ENCODE assay signal across 8 mouse cellular contexts in the genomic region with DNA sequence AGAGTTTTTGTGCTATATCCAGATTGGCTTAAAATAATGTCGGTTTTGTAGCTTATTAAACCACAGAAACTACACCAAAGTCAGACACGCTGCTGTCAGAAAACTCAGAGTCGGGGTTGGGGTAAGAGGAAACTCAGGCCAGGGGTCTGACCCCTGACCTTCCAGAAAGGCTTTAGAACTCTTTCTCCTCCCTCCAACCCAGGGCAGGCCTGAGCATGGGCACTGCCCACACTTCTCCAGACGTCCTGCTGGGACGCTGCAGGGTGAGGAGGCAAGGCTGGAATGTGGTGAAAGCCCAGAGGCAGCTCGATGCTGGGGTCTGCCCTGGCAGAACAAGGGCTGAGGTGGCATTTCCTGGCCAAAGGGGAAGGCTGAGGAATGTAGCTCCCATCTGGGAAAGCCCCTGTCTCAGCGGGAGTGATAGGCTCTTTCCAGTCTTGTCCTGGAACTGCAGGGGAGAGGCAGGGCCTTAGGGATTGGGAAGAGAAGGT. TPM values are rescaled to one million over a fixed set of nuclear protein-coding genes. Genes with fewer than 3 reads are reported as not detected.
DNase-seq lines count a peak whose midpoint lies in the region; ATAC-seq lines count a peak whose summit lies in the region.

No protein-coding gene starts in this region.

- no peak overlapping the region for H3K9ac ChIP-seq in liver, embryonic 12.5 days
- H3K9ac ChIP-seq in forebrain, embryonic 13.5 days = no peak overlapping the region; the same call in 1 of the 2 replicates
- no peak overlapping the region for H3K9ac ChIP-seq in limb, embryonic 12.5 days (replicated peaks)
- no peak overlapping the region for H3K9ac ChIP-seq in stomach, embryonic 15.5 days

- no peak overlapping the region for H3K4me3 ChIP-seq in liver, embryonic 12.5 days
- peak overlapping the region; percentile 52 for H3K4me3 ChIP-seq in forebrain, embryonic 13.5 days
- peak overlapping the region; percentile 48 for H3K4me3 ChIP-seq in limb, embryonic 12.5 days (replicated peaks)
- H3K4me3 ChIP-seq in stomach, embryonic 15.5 days (replicated peaks) = peak overlapping the region; percentile 41; the same call in 1 of the 2 replicates

- no peak for ATAC-seq in liver, embryonic 12.5 days
- ATAC-seq in forebrain, embryonic 13.5 days = no peak
- no peak for ATAC-seq in limb, embryonic 12.5 days (ENCODE audit: insufficient number of reproducible peaks, insufficient read depth, low FRiP score, low TSS enrichment, low read depth)
- no peak for ATAC-seq in stomach, embryonic 15.5 days (ENCODE audit: insufficient read depth, low FRiP score, low read depth)

- H3K4me2 ChIP-seq in liver, embryonic 12.5 days = peak overlapping the region; percentile 61
- H3K4me2 ChIP-seq in forebrain, embryonic 13.5 days = peak overlapping the region; percentile 91
- peak overlapping the region; percentile 89 for H3K4me2 ChIP-seq in limb, embryonic 12.5 days
- H3K4me2 ChIP-seq in stomach, embryonic 15.5 days = peak overlapping the region; percentile 79

- H3K36me3 ChIP-seq in liver, embryonic 12.5 days = no peaks in the 10 kb centered on the region
- H3K36me3 ChIP-seq in forebrain, embryonic 13.5 days (ENCODE audit: poor library complexity, severe bottlenecking) = no peaks in the 10 kb centered on the region
- H3K36me3 ChIP-seq in limb, embryonic 12.5 days = no peaks in the 10 kb centered on the region
- H3K36me3 ChIP-seq in stomach, embryonic 15.5 days = no peaks in the 10 kb centered on the region

- H3K4me1 ChIP-seq in liver, embryonic 12.5 days = no peaks in the 10 kb centered on the region
- peaks cover 32% of the 10 kb centered on the region for H3K4me1 ChIP-seq in forebrain, embryonic 13.5 days
- peaks cover 14% of the 10 kb centered on the region for H3K4me1 ChIP-seq in limb, embryonic 12.5 days (replicated peaks)
- peaks cover 5% of the 10 kb centered on the region; the same call in 1 of the 2 replicates for H3K4me1 ChIP-seq in stomach, embryonic 15.5 days

- peaks cover 94% of the 10 kb centered on the region for H3K27me3 ChIP-seq in liver, embryonic 12.5 days (replicated peaks)
- H3K27me3 ChIP-seq in forebrain, embryonic 13.5 days = peaks cover 39% of the 10 kb centered on the region
- H3K27me3 ChIP-seq in limb, embryonic 12.5 days = peaks cover 83% of the 10 kb centered on the region
- H3K27me3 ChIP-seq in stomach, embryonic 15.5 days (replicated peaks) = peaks cover 39% of the 10 kb centered on the region

- H3K9me3 ChIP-seq in liver, embryonic 12.5 days (replicated peaks) = no peaks in the 10 kb centered on the region
- H3K9me3 ChIP-seq in forebrain, embryonic 13.5 days (replicated peaks) = no peaks in the 10 kb centered on the region
- H3K9me3 ChIP-seq in limb, embryonic 12.5 days = no peaks in the 10 kb centered on the region
- no peaks in the 10 kb centered on the region for H3K9me3 ChIP-seq in stomach, embryonic 15.5 days

- DNase-seq in liver = no peak
- no peak for DNase-seq in layer of hippocampus, postnatal 14 days (ENCODE audit: low spot score in 2 of 2)
- DNase-seq in frontal cortex, postnatal 25 days (ENCODE audit: low spot score in 2 of 2) = no peak
- DNase-seq in frontal cortex, adult 2 months (ENCODE audit: extremely low spot score in 1 of 2, low spot score in 1 of 2) = no peak

- no peak overlapping the region for H3K27ac ChIP-seq in liver, embryonic 12.5 days
- H3K27ac ChIP-seq in forebrain, embryonic 13.5 days = no peak overlapping the region; the same call in 1 of the 2 replicates
- H3K27ac ChIP-seq in limb, embryonic 12.5 days = no peak overlapping the region
- no peak overlapping the region for H3K27ac ChIP-seq in stomach, embryonic 15.5 days

- 8% methylated on average over 7 of the region's 7 CpGs for WGBS in liver, embryonic 12.5 days (ENCODE audit: insufficient replicate concordance)
- 13% methylated on average over 7 of the region's 7 CpGs for WGBS in forebrain, embryonic 13.5 days
- WGBS in limb, embryonic 12.5 days = 3% methylated on average over 7 of the region's 7 CpGs
- 19% methylated on average over 7 of the region's 7 CpGs for WGBS in stomach, embryonic 15.5 days

RNA-seq across cellular contexts. Expression of gene 3100002H09Rik, which starts 34.6 kb away (rescaled TPM):
- polyA plus RNA-seq in liver, embryonic 12.5 days (2016; fragmentation: Nextera tagmentation; extraction: Ambion mirVana) = not detected in 2 replicates
- 0.84 and 1.0 TPM in 2 replicates for polyA plus RNA-seq in forebrain, embryonic 13.5 days (2015; fragmentation: Nextera tagmentation; extraction: Ambion mirVana)
- polyA plus RNA-seq in limb, embryonic 12.5 days (2016; fragmentation: Nextera tagmentation; extraction: Ambion mirVana) = not detected in 2 replicates
- polyA plus RNA-seq in stomach, embryonic 15.5 days (2015; fragmentation: Nextera tagmentation; extraction: Ambion mirVana) = not detected in 2 replicates
- under 1 TPM; 0.45 to 0.92 TPM for total RNA-seq in layer of hippocampus, postnatal 14 days (2021)
- 0.14 and 0.21 TPM in 2 replicates for polyA plus RNA-seq in frontal cortex, adult 2 months (2012; rRNA removed)
